Mouse (Mus musculus) CD4-positive, CD25-positive, alpha-beta regulatory T cell, adult 4 months (primary cell): ENCODE results near the gene Cep41. TPM values are rescaled to one million over a fixed set of nuclear protein-coding genes. Genes with fewer than 3 reads are reported as not detected.

Source experiments
- ATAC-seq: one replicate; pipeline ENCODE4 v1.8.0; 2017
- polyA plus RNA-seq, 2 experiments: library from polyadenylated mRNA; unstranded; fragments of 100-300 nt; shearing (Covaris generic); gene quantifications; one replicate each; pipeline ENCODE4 v1.2.1; 2017

The Cep41 gene
- 10 to 100 TPM; 11.3 to 12.6 TPM for polyA plus RNA-seq

GRCm38 (mm10) chr6:30693350-30693991 is at the start of gene Cep41:
TSS of gene Cep41 (minus strand) at chr6:30693749.
- peak; percentile 92 for ATAC-seq

GRCm38 (mm10) chr6:30739177-30739747 is 45.7 kb upstream of the Cep41 start:
- ATAC-seq, result no peak

- no peak for ATAC-seq
Observed at GRCm38 (mm10) chr6:30738464-30739006, 45.0 kb upstream of the Cep41 start.

- ATAC-seq, result peak; percentile 59
Observed at GRCm38 (mm10) chr6:30737548-30738463, 44.3 kb upstream of the Cep41 start.

GRCm38 (mm10) chr6:30736864-30737547 is 43.5 kb upstream of the Cep41 start:
- peak; percentile 27 for ATAC-seq

- no peak for ATAC-seq
Observed at GRCm38 (mm10) chr6:30736372-30736762, 42.8 kb upstream of the Cep41 start.

GRCm38 (mm10) chr6:30735728-30736371 is 42.3 kb upstream of the Cep41 start:
- no peak for ATAC-seq

- peak; percentile 40 for ATAC-seq
Observed at GRCm38 (mm10) chr6:30734988-30735727, 41.6 kb upstream of the Cep41 start.

GRCm38 (mm10) chr6:30734465-30734864 is 40.9 kb upstream of the Cep41 start:
- no peak for ATAC-seq

GRCm38 (mm10) chr6:30732571-30733130 is 39.1 kb upstream of the Cep41 start:
- no peak for ATAC-seq

- no peak for ATAC-seq
Observed at GRCm38 (mm10) chr6:30730301-30730971, 36.9 kb upstream of the Cep41 start.

GRCm38 (mm10) chr6:30723331-30723730 is 29.8 kb upstream of the Cep41 start, which contains the start of gene Mest:
TSS of gene Mest (plus strand) at chr6:30723547.
- no peak for ATAC-seq

- no peak for ATAC-seq
Observed at GRCm38 (mm10) chr6:30722385-30723164, 29.0 kb upstream of the Cep41 start.

GRCm38 (mm10) chr6:30716796-30717195 is 23.2 kb upstream of the Cep41 start:
- no peak for ATAC-seq

GRCm38 (mm10) chr6:30714891-30715471 is 21.4 kb upstream of the Cep41 start:
- ATAC-seq, result no peak

GRCm38 (mm10) chr6:30713896-30714295 is 20.3 kb upstream of the Cep41 start:
- no peak for ATAC-seq

GRCm38 (mm10) chr6:30713455-30713854 is 19.9 kb upstream of the Cep41 start:
- ATAC-seq, result no peak

- ATAC-seq, result no peak
Observed at GRCm38 (mm10) chr6:30712484-30712883, 18.9 kb upstream of the Cep41 start.

- ATAC-seq, result no peak
Observed at GRCm38 (mm10) chr6:30711365-30711763, 17.8 kb upstream of the Cep41 start.
